Mouse (Mus musculus) liver, postnatal 0 days (tissue): ENCODE measurements at regions not wholly inside any gene's neighbourhood (a gene's known extent, or its start where the extent isn't known, plus 50 kb on each side); places are given as distances from the start of the nearest gene placed in this dataset.

ENCODE experiments used
- CTCF ChIP-seq: sonication (generic); IDR thresholded peaks from 2 replicates; pipeline ENCODE4 v1.5.1; 2016; ENCODE audit warnings: antibody characterized with exemption, low read depth
- EP300 ChIP-seq: IDR thresholded peaks from 2 replicates; pipeline ENCODE4 v1.6.1; 2016; ENCODE audit warnings: antibody characterized with exemption, low read depth, mild to moderate bottlenecking

GRCm38 (mm10) chr9:61286561-61286960, 85.6 kb upstream of the Tle3 start:
- TF ChIP-seq EP300 (no peak), CTCF (no peak)
